Mouse (Mus musculus): Measurements from ENCODE around the gene Kcnma1.

- TF ChIP-seq CTCF (IDR thresholded peaks at IDR 0.05; ENCODE audit: insufficient read depth, low read depth, low read length) (no peak), POLR2A (IDR thresholded peaks at IDR 0.05; ENCODE audit: insufficient read depth, low read depth, low read length) (no peak)
These were observed 242.5 kb downstream of the Kcnma1 start for GRCm38 (mm10) chr14:23771794-23772193.

All from olfactory bulb, adult 2 months (tissue).